Mouse (Mus musculus): ENCODE data around the gene Psmb9.

Gene Psmb9

GRCm38 (mm10) chr17:34206731-34207130 lies 19.2 kb upstream of the Psmb9 start:
- no peak for ATAC-seq (ENCODE audit: insufficient number of reproducible peaks, low FRiP score, low TSS enrichment)

DNA sequence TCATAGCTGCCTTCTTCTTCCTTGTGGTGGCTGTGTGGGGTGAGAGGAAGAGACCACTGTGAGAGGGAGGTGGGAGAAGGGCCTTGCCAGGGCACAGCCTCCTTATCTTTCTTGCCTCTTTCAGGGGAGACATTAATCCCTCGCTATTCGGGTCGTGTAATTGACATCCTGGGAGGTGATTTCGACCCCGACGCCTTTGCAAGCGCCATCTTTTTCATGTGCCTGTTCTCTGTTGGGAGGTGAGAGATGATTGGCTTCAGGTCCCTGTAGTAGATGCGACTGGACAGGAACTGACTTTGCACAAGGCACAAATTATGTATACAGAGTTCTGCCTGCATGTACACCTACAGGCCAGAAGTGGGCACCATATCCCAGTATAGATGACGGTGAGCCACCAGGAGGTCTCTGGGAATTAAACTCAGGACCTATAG lies 18.2 kb upstream of the Psmb9 start:
- ATAC-seq (ENCODE audit: insufficient number of reproducible peaks, low FRiP score, low TSS enrichment) = 0 out of 2 replicates have a peak, but pooled peaks have one; percentile 10

DNA sequence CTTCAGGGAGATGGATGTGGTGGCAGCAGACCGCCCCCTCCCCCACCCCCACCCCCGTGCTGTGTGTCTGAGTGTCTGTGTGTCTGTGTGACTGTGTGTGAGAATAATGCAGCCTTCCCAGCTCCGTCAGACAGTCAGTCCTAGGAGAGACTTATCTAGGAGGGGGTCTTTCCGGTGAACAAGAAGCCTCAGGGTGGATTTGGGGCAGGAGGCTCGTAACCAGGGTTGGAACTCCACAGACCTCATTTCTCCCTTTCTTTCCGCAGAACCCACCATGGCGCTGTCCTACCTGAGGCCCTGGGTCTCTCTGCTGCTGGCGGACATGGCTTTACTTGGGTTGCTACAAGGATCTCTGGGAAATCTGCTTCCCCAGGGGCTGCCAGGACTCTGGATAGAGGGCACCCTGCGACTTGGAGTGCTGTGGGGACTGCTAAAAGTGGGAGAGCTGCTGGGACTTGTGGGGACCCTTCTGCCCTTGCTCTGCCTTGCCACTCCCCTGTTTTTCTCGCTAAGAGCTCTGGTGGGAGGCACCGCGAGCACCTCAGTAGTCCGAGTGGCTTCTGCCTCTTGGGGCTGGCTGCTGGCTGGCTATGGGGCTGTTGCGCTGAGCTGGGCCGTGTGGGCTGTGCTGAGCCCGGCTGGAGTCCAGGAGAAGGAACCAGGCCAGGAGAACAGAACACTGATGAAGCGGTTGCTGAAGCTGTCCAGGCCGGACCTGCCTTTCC lies 17.6 kb upstream of the Psmb9 start:
- peak; percentile 45; the same call in 1 of the 2 replicates for ATAC-seq (ENCODE audit: insufficient number of reproducible peaks, low FRiP score, low TSS enrichment)

- ATAC-seq (ENCODE audit: insufficient number of reproducible peaks, low FRiP score, low TSS enrichment) = peak; percentile 54; the same call in 1 of the 2 replicates
These were observed 16.9 kb upstream of the Psmb9 start for GRCm38 (mm10) chr17:34204303-34205010.

- no peak for ATAC-seq (ENCODE audit: insufficient number of reproducible peaks, low FRiP score, low TSS enrichment)
These were observed 15.9 kb upstream of the Psmb9 start, which contains the start of gene Tap2 for GRCm38 (mm10) chr17:34203444-34203843. Tap2 (plus strand) TSS chr17:34203527.

- ATAC-seq (ENCODE audit: insufficient number of reproducible peaks, low FRiP score, low TSS enrichment) = no peak
These were observed 15.3 kb upstream of the Psmb9 start for GRCm38 (mm10) chr17:34202760-34203442.

- no peak for ATAC-seq (ENCODE audit: insufficient number of reproducible peaks, low FRiP score, low TSS enrichment)
These were observed 14.0 kb upstream of the Psmb9 start for GRCm38 (mm10) chr17:34201506-34202055.

GRCm38 (mm10) chr17:34200772-34201505 lies 13.4 kb upstream of the Psmb9 start:
- no peak for ATAC-seq (ENCODE audit: insufficient number of reproducible peaks, low FRiP score, low TSS enrichment)

- ATAC-seq (ENCODE audit: insufficient number of reproducible peaks, low FRiP score, low TSS enrichment) = no peak
These were observed 12.5 kb upstream of the Psmb9 start for GRCm38 (mm10) chr17:34200047-34200446.

DNA sequence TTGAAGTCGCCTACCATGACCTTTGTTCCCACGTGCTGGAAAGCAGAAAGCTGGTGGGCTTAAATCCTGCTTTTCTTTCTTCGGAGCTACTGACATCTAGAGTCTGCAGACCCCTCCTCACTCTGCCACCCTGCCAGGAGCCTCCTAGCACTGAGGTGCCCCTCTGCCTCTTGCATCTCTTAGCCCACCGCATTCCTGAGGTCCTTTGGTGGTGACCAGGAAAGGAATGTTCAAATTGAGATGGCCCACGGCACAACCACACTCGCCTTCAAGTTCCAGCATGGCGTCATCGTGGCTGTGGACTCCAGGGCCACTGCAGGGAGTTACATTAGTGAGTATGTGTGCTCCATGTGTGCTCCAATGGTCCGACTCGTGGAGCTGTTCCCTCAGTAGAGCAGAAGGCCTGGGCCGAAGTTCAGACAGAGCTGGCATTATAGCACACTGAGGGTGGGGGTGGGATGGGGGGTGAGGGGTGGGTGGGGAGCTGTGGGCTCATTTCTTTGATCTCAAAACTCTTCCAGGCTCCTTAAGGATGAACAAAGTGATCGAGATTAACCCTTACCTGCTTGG lies 11.6 kb upstream of the Psmb9 start:
- no peak for ATAC-seq (ENCODE audit: insufficient number of reproducible peaks, low FRiP score, low TSS enrichment)

DNA sequence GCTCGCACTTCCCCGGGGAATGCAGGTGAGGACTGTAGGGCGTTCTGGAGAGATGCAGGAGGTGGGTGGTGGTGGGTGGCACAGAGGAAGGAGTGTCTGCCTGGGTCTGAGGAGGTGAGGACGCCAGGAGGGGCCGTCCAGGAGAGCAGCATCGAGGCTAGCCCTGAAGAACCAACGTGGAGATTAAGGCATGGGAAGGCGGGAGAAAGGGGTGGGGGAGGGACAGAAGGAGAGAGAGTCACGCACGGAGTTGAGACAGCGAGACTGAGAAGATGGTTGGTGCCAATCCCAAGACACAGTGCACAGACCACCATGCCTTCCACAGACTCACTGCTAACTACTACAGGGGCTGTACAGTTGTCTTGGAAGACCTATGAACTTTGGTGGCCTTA lies 11.0 kb upstream of the Psmb9 start:
- no peak for ATAC-seq (ENCODE audit: insufficient number of reproducible peaks, low FRiP score, low TSS enrichment)

- no peak for ATAC-seq (ENCODE audit: insufficient number of reproducible peaks, low FRiP score, low TSS enrichment)
These were observed 10.4 kb upstream of the Psmb9 start for GRCm38 (mm10) chr17:34197904-34198520.

- ATAC-seq (ENCODE audit: insufficient number of reproducible peaks, low FRiP score, low TSS enrichment) = peak; percentile 49; the same call in 1 of the 2 replicates
These were observed 9.7 kb upstream of the Psmb9 start, which contains the start of gene Psmb8 for GRCm38 (mm10) chr17:34196941-34197894. Psmb8 (plus strand) TSS chr17:34197721.

DNA sequence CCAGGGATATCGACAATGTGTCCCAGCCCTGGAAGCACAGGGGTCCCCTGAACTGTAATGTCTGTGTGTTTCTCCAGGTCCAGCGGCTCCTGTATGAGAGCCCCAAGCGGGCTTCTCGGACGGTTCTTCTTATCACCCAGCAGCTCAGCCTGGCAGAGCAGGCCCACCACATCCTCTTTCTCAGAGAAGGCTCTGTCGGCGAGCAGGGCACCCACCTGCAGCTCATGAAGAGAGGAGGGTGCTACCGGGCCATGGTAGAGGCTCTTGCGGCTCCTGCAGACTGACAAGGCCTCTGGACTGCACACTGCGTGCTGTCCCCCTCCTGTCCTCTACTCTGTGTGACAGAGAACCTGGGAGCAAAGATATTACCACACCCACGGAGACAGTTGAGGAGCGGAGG lies 8.9 kb upstream of the Psmb9 start:
- ATAC-seq (ENCODE audit: insufficient number of reproducible peaks, low FRiP score, low TSS enrichment) = no peak

DNA sequence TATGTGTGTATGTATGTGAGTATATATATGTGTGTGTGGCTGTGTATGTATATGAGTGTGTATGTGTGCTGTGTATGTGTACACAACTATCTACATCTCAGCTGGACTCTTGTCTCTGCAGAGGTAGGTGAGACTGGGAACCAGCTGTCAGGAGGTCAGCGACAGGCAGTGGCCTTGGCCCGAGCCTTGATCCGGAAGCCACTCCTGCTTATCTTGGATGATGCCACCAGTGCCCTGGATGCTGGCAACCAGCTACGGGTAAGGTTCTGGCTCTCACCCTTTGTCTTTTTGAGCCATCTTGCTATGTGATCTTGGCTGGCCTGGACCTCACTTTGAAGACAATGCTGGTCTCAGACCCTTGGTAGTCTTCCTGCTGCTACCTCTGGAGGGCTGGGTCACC lies 7.2 kb upstream of the Psmb9 start:
- ATAC-seq (ENCODE audit: insufficient number of reproducible peaks, low FRiP score, low TSS enrichment) = no peak

DNA sequence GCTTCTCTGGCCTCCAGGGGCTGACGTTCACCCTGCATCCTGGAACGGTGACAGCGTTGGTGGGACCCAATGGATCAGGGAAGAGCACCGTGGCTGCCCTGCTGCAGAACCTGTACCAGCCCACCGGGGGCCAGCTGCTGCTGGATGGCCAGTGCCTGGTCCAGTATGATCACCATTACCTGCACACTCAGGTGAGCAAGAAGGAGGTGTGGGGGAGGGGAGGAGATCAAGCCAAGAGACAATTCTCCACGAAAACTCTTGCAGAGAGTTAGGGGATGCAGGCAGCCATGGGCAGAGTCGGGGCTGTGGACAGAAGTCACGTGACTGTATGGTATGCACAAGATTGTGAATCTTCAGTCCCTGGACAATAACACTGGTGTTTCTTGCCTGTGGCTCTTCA lies 5.9 kb upstream of the Psmb9 start:
- ATAC-seq (ENCODE audit: insufficient number of reproducible peaks, low FRiP score, low TSS enrichment) = no peak

GRCm38 (mm10) chr17:34192852-34193251 lies 5.3 kb upstream of the Psmb9 start:
- ATAC-seq (ENCODE audit: insufficient number of reproducible peaks, low FRiP score, low TSS enrichment) = no peak

- no peak for ATAC-seq (ENCODE audit: insufficient number of reproducible peaks, low FRiP score, low TSS enrichment)
These were observed 1.4 kb upstream of the Psmb9 start for GRCm38 (mm10) chr17:34188986-34189385.
